28 mouse cellular contexts compared by ENCODE assay signal in the genomic region with DNA sequence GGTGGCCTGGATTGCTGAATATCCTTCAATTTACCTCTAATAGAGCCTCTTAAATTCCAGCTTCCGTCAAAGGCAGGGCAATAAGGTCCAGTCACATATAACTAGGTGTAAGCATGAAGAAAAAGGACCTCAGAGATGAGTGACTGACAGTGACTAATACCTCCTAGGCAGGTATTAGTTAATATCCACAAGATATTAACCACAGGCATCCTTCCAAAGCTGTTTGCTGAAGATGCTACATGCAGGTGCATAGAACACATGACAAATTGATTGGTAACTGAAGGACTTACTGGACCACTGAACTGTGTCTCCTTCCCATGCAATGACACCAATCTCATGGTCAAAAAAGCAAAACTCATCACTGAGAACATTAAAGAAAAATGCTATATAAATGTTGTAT.
"Had no signal": no experiment of that assay in that cellular context is flagged by ENCODE, and none has a peak within 500 bp of the region (broad histone marks: within the 10 kb centered on the region; RNA-seq: fewer than 3 reads in every experiment).

No protein-coding gene starts in this region.

- DNase-seq: cerebellum, adult 2 months; cerebellum, adult 8-10 months; cerebellum, adult 9-10 months; cerebellum, adult 9-11 months; cerebellum, postnatal 10 days; cerebellum, postnatal 14 days; cerebellum, postnatal 25 days; cerebellum, postnatal 36 days; embryo, embryonic 11 days; forebrain, postnatal 0 days; gastrocnemius, adult 2 months; gastrocnemius, postnatal 10 days; gastrocnemius, postnatal 14 days; gastrocnemius, postnatal 25 days; gastrocnemius, postnatal 36 days; heart, adult 11 months; heart, adult 18-20 months had no signal

- H3K27me3 ChIP-seq: embryonic facial prominence, embryonic 12.5 days; embryonic facial prominence, embryonic 13.5 days; embryonic facial prominence, embryonic 15.5 days; forebrain, embryonic 12.5 days; forebrain, embryonic 13.5 days; forebrain, embryonic 15.5 days had no signal

- H3K9me3 ChIP-seq: embryonic facial prominence, embryonic 10.5 days; embryonic facial prominence, embryonic 12.5 days; embryonic facial prominence, embryonic 13.5 days; embryonic facial prominence, embryonic 15.5 days; forebrain, embryonic 10.5 days; forebrain, embryonic 12.5 days; forebrain, embryonic 13.5 days; forebrain, embryonic 15.5 days had no signal

- H3K4me1 ChIP-seq: embryonic facial prominence, embryonic 12.5 days; embryonic facial prominence, embryonic 13.5 days; embryonic facial prominence, embryonic 15.5 days; forebrain, embryonic 10.5 days; forebrain, embryonic 12.5 days; forebrain, embryonic 13.5 days had no signal

- H3K36me3 ChIP-seq: embryonic facial prominence, embryonic 10.5 days; embryonic facial prominence, embryonic 12.5 days; embryonic facial prominence, embryonic 13.5 days; embryonic facial prominence, embryonic 15.5 days; forebrain, embryonic 10.5 days; forebrain, embryonic 12.5 days; forebrain, embryonic 15.5 days had no signal

- ATAC-seq: forebrain, embryonic 13.5 days; forebrain, embryonic 14.5 days; forebrain, embryonic 15.5 days; forebrain, embryonic 16.5 days; forebrain, postnatal 0 days had no signal

- H3K4me2 ChIP-seq: embryonic facial prominence, embryonic 12.5 days; embryonic facial prominence, embryonic 13.5 days; embryonic facial prominence, embryonic 15.5 days; forebrain, embryonic 12.5 days; forebrain, embryonic 13.5 days; forebrain, embryonic 15.5 days had no signal

- H3K4me3 ChIP-seq: embryonic facial prominence, embryonic 10.5 days; embryonic facial prominence, embryonic 12.5 days; embryonic facial prominence, embryonic 13.5 days; embryonic facial prominence, embryonic 15.5 days; erythroblast, embryonic 14.5 days; forebrain, embryonic 10.5 days; forebrain, embryonic 12.5 days; forebrain, embryonic 13.5 days; forebrain, embryonic 15.5 days; gastrocnemius, adult 2 months had no signal

- H3K27ac ChIP-seq: embryonic facial prominence, embryonic 10.5 days; embryonic facial prominence, embryonic 12.5 days; embryonic facial prominence, embryonic 13.5 days; embryonic facial prominence, embryonic 15.5 days; forebrain, embryonic 10.5 days; forebrain, embryonic 12.5 days; forebrain, embryonic 13.5 days; forebrain, embryonic 15.5 days; gastrocnemius, adult 2 months had no signal

- H3K9ac ChIP-seq: embryonic facial prominence, embryonic 12.5 days; embryonic facial prominence, embryonic 13.5 days; embryonic facial prominence, embryonic 15.5 days; forebrain, embryonic 12.5 days; forebrain, embryonic 13.5 days; forebrain, embryonic 15.5 days; forebrain, postnatal 0 days had no signal
